Mouse (Mus musculus) embryonic fibroblast, embryonic 13.5 days (primary cell): ENCODE data around the gene Extl1. TPM values are rescaled to one million over a fixed set of nuclear protein-coding genes. Genes with fewer than 3 reads are reported as not detected.
A peak's percentile ranks its signal among the peaks of the same experiment; 100 is the strongest.

Experiments used
- H3K27ac ChIP-seq: 2 replicates; pipeline ENCODE4 v1.5.1; 2012; ENCODE audit warnings: low read length, control low read depth, inconsistent platforms; ENCODE audit not compliant: insufficient read depth
- H3K4me1 ChIP-seq: 2 replicates; pipeline ENCODE4 v1.6.1; 2011; ENCODE audit warnings: low read length; ENCODE audit not compliant: control insufficient read depth, insufficient read depth
- H3K4me3 ChIP-seq: 2 replicates; pipeline ENCODE4 v1.5.1; 2011; ENCODE audit warnings: mild to moderate bottlenecking, control low read depth, low read length; ENCODE audit not compliant: insufficient read depth
- CTCF ChIP-seq: IDR thresholded peaks from 2 replicates; pipeline ENCODE4 v1.5.1; 2011; ENCODE audit warnings: mild to moderate bottlenecking, control low read depth, low read length, moderate library complexity, borderline replicate concordance; ENCODE audit not compliant: insufficient read depth
- POLR2A ChIP-seq: IDR thresholded peaks from 2 replicates; pipeline ENCODE4 v1.6.1; 2011; ENCODE audit warnings: low read depth, mild to moderate bottlenecking, control low read depth, low read length, moderate library complexity
- polyA plus RNA-seq: library from polyadenylated mRNA; stranded (reverse); fragments of >200 nt; gene quantifications from 2 replicates; pipeline ENCODE4 v1.2.4, GENCODE M21; 2011; ENCODE audit warnings: low read depth; ENCODE audit not compliant: missing spikeins, insufficient read length

Gene Extl1
- polyA plus RNA-seq, 1 experiment, result 0.58 TPM

- no peak overlapping the region for H3K27ac ChIP-seq
- TF ChIP-seq CTCF (no peak), POLR2A (no peak)
- no peaks in the 10 kb centered on the region for H3K4me1 ChIP-seq
- H3K4me3 ChIP-seq, result no peak overlapping the region
Measured at GRCm38 (mm10) chr4:134392595-134392994, 8.9 kb upstream of the Extl1 start.

- no peak overlapping the region for H3K27ac ChIP-seq
- H3K4me3 ChIP-seq, result no peak overlapping the region
- TF ChIP-seq POLR2A (no peak), CTCF (no peak)
- no peaks in the 10 kb centered on the region for H3K4me1 ChIP-seq
Measured at GRCm38 (mm10) chr4:134391636-134392035, 8.0 kb upstream of the Extl1 start.

- H3K4me1 ChIP-seq, result no peaks in the 10 kb centered on the region
- no peak overlapping the region for H3K27ac ChIP-seq
- peak; percentile 78; the same call in 1 of the 2 replicates for TF ChIP-seq CTCF
- TF ChIP-seq POLR2A, result no peak
- no peak overlapping the region for H3K4me3 ChIP-seq
Measured at GRCm38 (mm10) chr4:134388397-134388796, 4.7 kb upstream of the Extl1 start.

- Histone ChIP-seq H3K4me3 (no peak overlapping the region), H3K27ac (no peak overlapping the region), H3K4me1 (no peaks in the 10 kb centered on the region)
- TF ChIP-seq CTCF (no peak), POLR2A (no peak)
Measured at GRCm38 (mm10) chr4:134387268-134387667, 3.6 kb upstream of the Extl1 start.

GRCm38 (mm10) chr4:134379510-134379909 is 4.1 kb downstream of the Extl1 start:
- Histone ChIP-seq H3K27ac (no peak overlapping the region), H3K4me3 (no peak overlapping the region)

GRCm38 (mm10) chr4:134378089-134378615 is 5.5 kb downstream of the Extl1 start:
- H3K4me3 ChIP-seq, result no peak overlapping the region
- H3K27ac ChIP-seq, result no peak overlapping the region
- no peaks in the 10 kb centered on the region for H3K4me1 ChIP-seq
- TF ChIP-seq POLR2A (no peak), CTCF (no peak)

More at GRCm38 (mm10) chr4:134379510-134379909, 4.1 kb downstream of the Extl1 start:
- TF ChIP-seq POLR2A (no peak), CTCF (no peak)
- H3K4me1 ChIP-seq, result no peaks in the 10 kb centered on the region

- Histone ChIP-seq H3K4me1 (no peaks in the 10 kb centered on the region), H3K27ac (no peak overlapping the region), H3K4me3 (no peak overlapping the region)
- TF ChIP-seq POLR2A, result no peak
- no peak for TF ChIP-seq CTCF
Measured at GRCm38 (mm10) chr4:134374306-134374705, 9.3 kb downstream of the Extl1 start.

GRCm38 (mm10) chr4:134373295-134373694 is 10.4 kb downstream of the Extl1 start:
- Histone ChIP-seq H3K27ac (no peak overlapping the region), H3K4me3 (no peak overlapping the region), H3K4me1 (no peaks in the 10 kb centered on the region)
- TF ChIP-seq POLR2A (no peak), CTCF (no peak)

GRCm38 (mm10) chr4:134372294-134372747 is 11.3 kb downstream of the Extl1 start:
- Histone ChIP-seq H3K27ac (no peak overlapping the region), H3K4me1 (no peaks in the 10 kb centered on the region), H3K4me3 (peak overlapping the region; percentile 40)
- peak; percentile 50; the same call in 1 of the 2 replicates for TF ChIP-seq POLR2A
- no peak for TF ChIP-seq CTCF

- no peak overlapping the region for H3K4me3 ChIP-seq
- H3K4me1 ChIP-seq, result no peaks in the 10 kb centered on the region
- no peak overlapping the region for H3K27ac ChIP-seq
- TF ChIP-seq CTCF, result no peak
- no peak for TF ChIP-seq POLR2A
Measured at GRCm38 (mm10) chr4:134371316-134371855, 12.3 kb downstream of the Extl1 start.
